13 mouse cellular contexts compared by ENCODE assay signal in genomic region chr9:68914541-68915275, GRCm38 (mm10).
DNase-seq lines count a peak whose midpoint lies in the region; TF ChIP-seq lines count a peak whose summit lies in the region.
"Had no signal": no experiment of that assay in that cellular context is flagged by ENCODE, and none has a peak within 500 bp of the region (broad histone marks: within the 10 kb centered on the region; RNA-seq: fewer than 3 reads in every experiment).

No protein-coding gene starts in this region.

- no peak overlapping the region for H3K4me3 ChIP-seq in gastrocnemius, adult 2 months
- H3K4me3 ChIP-seq: erythroblast, embryonic 14.5 days; forebrain, embryonic 15.5 days; liver, embryonic 15.5 days; midbrain, embryonic 15.5 days had no signal

- peak overlapping the region; percentile 76 for H3K27ac ChIP-seq in gastrocnemius, adult 2 months
- H3K27ac ChIP-seq: forebrain, embryonic 15.5 days; liver, embryonic 15.5 days; midbrain, embryonic 15.5 days had no signal

- intact Hi-C loops in gastrocnemius, adult 2 months (cut with DNase I): no loop called here

- no peak for TF ChIP-seq CTCF in gastrocnemius, adult 2 months (IDR thresholded peaks at IDR 0.05)

- peak; percentile 69 for DNase-seq in gastrocnemius, adult 2 months
- no peak for DNase-seq in gastrocnemius, postnatal 10 days
- DNase-seq in cerebellum, adult 11-12 months: peak; percentile 59
- peak; percentile 66 for DNase-seq in cerebellum, adult 9-11 months
- DNase-seq in lung, postnatal 14 days: peak; percentile 24
- no peak for DNase-seq in T-cell, adult 2 months (ENCODE audit: low spot score)
- no peak for DNase-seq in thymus, postnatal 36 days
- DNase-seq: kidney, adult 18-20 months; kidney, postnatal 10 days had no signal

Comparison
In these comparisons a context has a peak if more than half of its experiments do, and no peak if none do; other contexts are left out.
1. DNase-seq: peak in gastrocnemius, adult 2 months (single experiment), cerebellum, adult 11-12 months (single experiment), cerebellum, adult 9-11 months (single experiment) and lung, postnatal 14 days (single experiment); none in gastrocnemius, postnatal 10 days (single experiment), T-cell, adult 2 months (single experiment) and thymus, postnatal 36 days (0 of 2).